ENCODE assay signal across 11 mouse cellular contexts in the genomic region with DNA sequence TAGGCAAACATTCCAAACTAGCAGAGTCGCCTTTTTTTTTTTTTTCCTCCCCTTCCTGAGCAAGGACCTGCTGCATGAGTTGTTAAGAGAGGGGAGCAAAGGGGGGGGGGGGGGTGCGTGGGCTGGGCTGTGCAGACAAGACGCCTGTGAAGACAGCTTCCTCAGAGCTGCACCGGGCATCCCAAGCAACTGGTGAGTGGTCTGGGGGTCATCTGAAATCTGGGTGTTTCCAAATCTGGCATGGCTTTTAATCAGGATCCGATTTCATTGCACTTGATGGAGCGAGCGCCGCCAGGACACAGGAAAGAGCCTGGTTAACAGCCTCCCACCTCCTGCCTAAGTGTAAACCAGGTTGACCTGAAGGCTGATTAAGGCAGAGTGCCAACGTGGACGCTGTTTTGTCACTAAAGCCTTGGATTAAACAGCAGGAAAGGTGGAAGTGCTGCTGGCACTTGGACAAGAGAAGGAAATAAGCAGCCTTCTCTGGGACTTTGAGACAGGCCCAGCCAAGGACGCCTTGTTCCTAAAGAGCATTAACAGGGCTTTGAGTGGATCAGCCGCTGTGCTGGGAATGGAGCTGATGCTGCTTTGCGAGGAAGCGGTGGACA.
DNase-seq lines count a peak whose midpoint lies in the region; ATAC-seq and TF ChIP-seq lines count a peak whose summit lies in the region.
"Had no signal": no experiment of that assay in that cellular context is flagged by ENCODE, and none has a peak within 500 bp of the region (broad histone marks: within the 10 kb centered on the region; RNA-seq: fewer than 3 reads in every experiment).

No protein-coding gene starts in this region.

- H3K27me3 ChIP-seq in forebrain, embryonic 10.5 days (ENCODE audit: poor library complexity, severe bottlenecking) = peaks cover 36% of the 10 kb centered on the region
- no peaks in the 10 kb centered on the region for H3K27me3 ChIP-seq in forebrain, embryonic 16.5 days (replicated peaks; ENCODE audit: control insufficient read depth, insufficient read depth, low read length)
- H3K27me3 ChIP-seq in kidney, postnatal 0 days (ENCODE audit: insufficient read depth, low read length) = no peaks in the 10 kb centered on the region
- H3K27me3 ChIP-seq in embryonic facial prominence, embryonic 14.5 days (replicated peaks; ENCODE audit: control insufficient read depth, insufficient read depth, low read length) = no peaks in the 10 kb centered on the region
- H3K27me3 ChIP-seq in limb, embryonic 15.5 days = no peaks in the 10 kb centered on the region
- H3K27me3 ChIP-seq: liver, embryonic 13.5 days had no signal

- H3K9me3 ChIP-seq in forebrain, embryonic 10.5 days = no peaks in the 10 kb centered on the region
- H3K9me3 ChIP-seq in forebrain, embryonic 16.5 days (ENCODE audit: control insufficient read depth, low read length) = no peaks in the 10 kb centered on the region
- H3K9me3 ChIP-seq in kidney, postnatal 0 days (replicated peaks; ENCODE audit: low read length) = no peaks in the 10 kb centered on the region
- no peaks in the 10 kb centered on the region for H3K9me3 ChIP-seq in embryonic facial prominence, embryonic 14.5 days (ENCODE audit: control insufficient read depth, low read length)
- H3K9me3 ChIP-seq in limb, embryonic 15.5 days = no peaks in the 10 kb centered on the region
- H3K9me3 ChIP-seq: liver, embryonic 13.5 days had no signal

- no peak overlapping the region for H3K4me2 ChIP-seq in forebrain, embryonic 16.5 days (ENCODE audit: low read length)
- H3K4me2 ChIP-seq in kidney, postnatal 0 days (ENCODE audit: low read length) = peak overlapping the region; percentile 43
- peak overlapping the region; percentile 39 for H3K4me2 ChIP-seq in embryonic facial prominence, embryonic 14.5 days (ENCODE audit: low read depth, low read length)
- H3K4me2 ChIP-seq in limb, embryonic 15.5 days = peak overlapping the region; percentile 36
- H3K4me2 ChIP-seq: liver, embryonic 13.5 days had no signal

- DNase-seq in forebrain, embryonic 10.5 days (ENCODE audit: extremely low spot score, low spot score) = no peak
- peak; percentile 56 for DNase-seq in kidney, postnatal 0 days (ENCODE audit: low spot score)
- DNase-seq in kidney, adult 11 months = no peak
- DNase-seq in embryonic facial prominence, embryonic 14.5 days (ENCODE audit: low spot score) = peak; percentile 34
- DNase-seq in left cerebral cortex, adult 2 months (ENCODE audit: extremely low spot score in 1 of 2, low spot score in 2 of 2) = no peak
- no peak for DNase-seq in adipocyte (ENCODE audit: low spot score)
- DNase-seq: forebrain, postnatal 0 days; liver, embryonic 13.5 days; spleen, adult 18-20 months had no signal

- ATAC-seq in forebrain, embryonic 16.5 days = no peak
- peak; percentile 63; the same call in 1 of the 2 replicates for ATAC-seq in kidney, postnatal 0 days (replicated peaks; ENCODE audit: low FRiP score, low read depth)
- ATAC-seq in embryonic facial prominence, embryonic 14.5 days (ENCODE audit: low read depth) = no peak
- no peak for ATAC-seq in limb, embryonic 15.5 days (ENCODE audit: insufficient number of reproducible peaks, low FRiP score, low TSS enrichment, low read depth)
- ATAC-seq: forebrain, postnatal 0 days had no signal

- H3K27ac ChIP-seq in forebrain, embryonic 10.5 days = peak overlapping the region; percentile 57; the same call in 1 of the 2 replicates
- H3K27ac ChIP-seq in forebrain, embryonic 16.5 days (ENCODE audit: low read length) = no peak overlapping the region
- no peak overlapping the region for H3K27ac ChIP-seq in kidney, postnatal 0 days
- H3K27ac ChIP-seq in embryonic facial prominence, embryonic 14.5 days (replicated peaks; ENCODE audit: low read depth, low read length) = no peak overlapping the region
- H3K27ac ChIP-seq in limb, embryonic 15.5 days = no peak overlapping the region
- H3K27ac ChIP-seq in left cerebral cortex, adult 2 months = no peak overlapping the region
- H3K27ac ChIP-seq: liver, embryonic 13.5 days had no signal

- intact Hi-C loops in left cerebral cortex, adult 2 months (cut with DNase I) = no loop called here

- H3K36me3 ChIP-seq in forebrain, embryonic 10.5 days (replicated peaks) = no peaks in the 10 kb centered on the region
- no peaks in the 10 kb centered on the region for H3K36me3 ChIP-seq in forebrain, embryonic 16.5 days (ENCODE audit: control insufficient read depth, insufficient read depth)
- H3K36me3 ChIP-seq in kidney, postnatal 0 days (ENCODE audit: insufficient read depth, low read length) = no peaks in the 10 kb centered on the region
- H3K36me3 ChIP-seq in embryonic facial prominence, embryonic 14.5 days (ENCODE audit: control insufficient read depth, insufficient read depth, low read length) = no peaks in the 10 kb centered on the region
- no peaks in the 10 kb centered on the region for H3K36me3 ChIP-seq in limb, embryonic 15.5 days
- H3K36me3 ChIP-seq: liver, embryonic 13.5 days had no signal

- peaks cover 38% of the 10 kb centered on the region for H3K4me1 ChIP-seq in forebrain, embryonic 10.5 days
- peaks cover 14% of the 10 kb centered on the region for H3K4me1 ChIP-seq in forebrain, embryonic 16.5 days (replicated peaks; ENCODE audit: control insufficient read depth, insufficient read depth, low read length)
- H3K4me1 ChIP-seq in kidney, postnatal 0 days (replicated peaks; ENCODE audit: insufficient read depth, low read length) = no peaks in the 10 kb centered on the region
- H3K4me1 ChIP-seq in embryonic facial prominence, embryonic 14.5 days (ENCODE audit: control insufficient read depth, insufficient read depth, low read length) = no peaks in the 10 kb centered on the region
- peaks cover 13% of the 10 kb centered on the region for H3K4me1 ChIP-seq in limb, embryonic 15.5 days
- H3K4me1 ChIP-seq: liver, embryonic 13.5 days had no signal

- WGBS in forebrain, embryonic 10.5 days = 43% methylated on average over 14 of the region's 14 CpGs
- WGBS in forebrain, embryonic 16.5 days = 47% methylated on average over 14 of the region's 14 CpGs
- WGBS in kidney, postnatal 0 days = 15% methylated on average over 13 of the region's 14 CpGs
- WGBS in embryonic facial prominence, embryonic 14.5 days = 24% methylated on average over 14 of the region's 14 CpGs
- 18% methylated on average over 14 of the region's 14 CpGs for WGBS in limb, embryonic 15.5 days

- H3K9ac ChIP-seq in forebrain, embryonic 16.5 days (replicated peaks; ENCODE audit: low read depth, low read length) = no peak overlapping the region
- no peak overlapping the region for H3K9ac ChIP-seq in kidney, postnatal 0 days (ENCODE audit: low read depth, low read length)
- H3K9ac ChIP-seq in embryonic facial prominence, embryonic 14.5 days (ENCODE audit: low read depth, low read length) = no peak overlapping the region
- H3K9ac ChIP-seq in limb, embryonic 15.5 days = no peak overlapping the region
- H3K9ac ChIP-seq: forebrain, postnatal 0 days; liver, embryonic 13.5 days had no signal

- no peak overlapping the region for H3K4me3 ChIP-seq in forebrain, embryonic 10.5 days
- no peak overlapping the region for H3K4me3 ChIP-seq in forebrain, embryonic 16.5 days (replicated peaks; ENCODE audit: low read length)
- H3K4me3 ChIP-seq in kidney, postnatal 0 days (replicated peaks; ENCODE audit: low read depth, low read length) = no peak overlapping the region
- no peak overlapping the region for H3K4me3 ChIP-seq in embryonic facial prominence, embryonic 14.5 days (ENCODE audit: low read depth, low read length)
- peak overlapping the region; percentile 21 for H3K4me3 ChIP-seq in limb, embryonic 15.5 days
- no peak overlapping the region for H3K4me3 ChIP-seq in left cerebral cortex, adult 2 months
- H3K4me3 ChIP-seq: liver, embryonic 13.5 days had no signal

- TF ChIP-seq CTCF in kidney, postnatal 0 days (IDR thresholded peaks at IDR 0.05; ENCODE audit: low read depth) = no peak
- no peak for TF ChIP-seq CTCF in left cerebral cortex, adult 2 months (IDR thresholded peaks at IDR 0.05)

Comparison
In these comparisons a context has a peak if more than half of its experiments do, and no peak if none do; other contexts are left out.
1. DNase-seq: peak in kidney, postnatal 0 days (single experiment) and embryonic facial prominence, embryonic 14.5 days (single experiment); none in forebrain, embryonic 10.5 days (single experiment), kidney, adult 11 months (single experiment), left cerebral cortex, adult 2 months (0 of 2) and adipocyte (single experiment).